Mouse (Mus musculus) induced T-regulatory cell, adult 2 months (primary cell): Measurements from ENCODE around the gene Atp8a1.
"Not testable (repeated sequence)": the region's sequence is repeated elsewhere in the genome, so short reads cannot be mapped to it uniquely, and the experiment has no call there.

Experiments used
- DNase-seq: peaks from one replicate; pipeline ENCODE4 v3.0.0-alpha.2; 2012; ENCODE audit warnings: low read depth

Gene Atp8a1

DNA sequence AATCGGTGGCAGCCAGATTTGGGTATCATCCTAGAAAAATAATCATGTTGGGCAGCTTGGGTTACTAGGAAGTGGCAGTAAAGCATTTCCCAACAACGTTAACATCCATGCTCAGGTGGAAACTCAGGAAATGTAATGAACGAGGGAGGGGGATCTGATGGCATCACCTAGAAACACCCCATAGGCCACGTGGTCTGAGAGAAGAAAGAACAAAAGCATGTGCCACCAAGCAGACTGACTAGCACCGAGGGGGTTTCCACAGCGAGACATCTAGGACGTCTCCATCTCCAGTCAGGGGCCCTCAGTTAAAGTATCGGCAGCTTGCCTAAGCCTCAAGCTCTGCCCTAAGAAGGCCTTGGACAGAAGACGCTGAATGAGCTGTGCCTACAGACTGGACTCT, 21.0 kb downstream of the Atp8a1 start:
- no peak for DNase-seq

GRCm38 (mm10) chr5:67824600-67824999, 22.6 kb downstream of the Atp8a1 start:
- no peak for DNase-seq

DNA sequence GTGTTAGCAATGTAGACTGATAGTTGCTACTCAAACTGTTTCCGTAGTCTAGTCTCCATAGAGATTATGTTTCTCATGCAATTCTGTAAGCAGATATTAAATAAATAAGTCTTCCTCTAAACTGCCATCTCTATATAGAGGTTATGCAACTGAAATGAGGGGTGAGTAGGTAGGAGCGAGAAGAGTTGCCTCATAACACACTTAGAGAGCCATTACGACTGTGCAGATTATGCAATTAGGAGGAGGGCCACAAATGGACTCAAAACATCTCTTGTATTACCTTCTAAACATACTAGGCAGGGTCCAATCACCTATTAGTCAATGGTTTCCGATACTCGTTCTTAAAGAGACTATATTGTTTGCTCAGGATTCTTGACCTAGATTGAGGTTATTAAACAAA, 23.5 kb downstream of the Atp8a1 start:
- DNase-seq: no peak

- DNase-seq: no peak
These were observed 24.6 kb downstream of the Atp8a1 start for GRCm38 (mm10) chr5:67822619-67823018.

GRCm38 (mm10) chr5:67821987-67822401, 25.2 kb downstream of the Atp8a1 start:
- DNase-seq: no peak

DNA sequence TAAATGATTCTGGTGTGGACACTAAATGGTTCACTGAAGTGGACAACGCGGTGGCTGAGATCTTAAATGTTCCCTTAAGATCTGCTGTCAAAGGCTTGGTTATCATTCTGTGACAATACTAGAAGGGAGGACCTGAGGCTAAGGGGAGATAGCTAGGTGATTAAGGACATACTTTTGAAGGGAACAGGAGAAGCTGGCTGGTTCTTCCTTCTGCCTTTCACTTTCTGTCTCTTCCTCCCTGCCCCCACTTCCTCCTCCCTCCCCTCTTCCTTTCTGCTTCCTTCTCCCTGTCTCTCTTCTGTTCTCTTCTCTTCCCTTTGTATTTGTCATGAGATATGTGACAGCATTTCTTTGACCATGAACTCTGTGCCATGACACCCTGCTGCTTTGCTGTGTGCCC, 26.0 kb downstream of the Atp8a1 start:
- DNase-seq: peak; percentile 18

- DNase-seq: no peak
These were observed 27.8 kb downstream of the Atp8a1 start for GRCm38 (mm10) chr5:67819451-67819850.

DNA sequence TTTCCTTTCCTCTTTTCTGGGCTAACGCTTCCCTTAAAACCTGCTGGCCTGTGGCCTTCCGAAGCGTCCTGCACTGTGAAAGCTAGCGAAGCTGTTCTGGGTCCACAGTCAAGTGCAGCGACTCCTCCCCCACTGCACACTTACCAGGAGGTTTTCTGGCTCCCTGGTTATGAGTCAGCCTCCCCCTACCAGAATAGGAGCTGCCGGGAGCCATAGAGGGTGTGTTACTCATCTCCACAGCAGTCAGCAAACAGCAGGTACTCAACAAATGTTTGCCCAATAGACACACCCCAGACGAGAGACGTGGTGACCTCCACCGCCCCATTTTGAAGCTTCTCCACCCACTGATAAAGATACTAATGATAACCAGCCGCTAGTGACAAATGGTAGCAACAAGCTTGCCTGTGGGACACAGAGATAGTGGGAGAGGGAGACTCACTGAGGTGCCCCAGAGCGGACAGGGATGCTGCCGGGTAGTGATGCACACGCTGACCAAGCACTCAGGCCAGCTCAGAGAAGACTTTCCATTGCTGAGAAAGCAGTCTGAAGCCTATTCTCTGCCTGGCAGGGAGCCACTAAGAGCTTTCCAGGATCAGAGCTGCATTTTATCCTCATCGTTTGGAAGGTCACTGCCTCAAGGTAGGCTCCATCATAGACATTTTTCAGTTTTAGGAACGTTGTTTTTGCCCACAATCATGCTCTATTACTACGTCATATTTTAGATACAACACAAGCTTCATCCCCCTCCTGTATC, 31.5 kb downstream of the Atp8a1 start:
- DNase-seq: no peak

DNA sequence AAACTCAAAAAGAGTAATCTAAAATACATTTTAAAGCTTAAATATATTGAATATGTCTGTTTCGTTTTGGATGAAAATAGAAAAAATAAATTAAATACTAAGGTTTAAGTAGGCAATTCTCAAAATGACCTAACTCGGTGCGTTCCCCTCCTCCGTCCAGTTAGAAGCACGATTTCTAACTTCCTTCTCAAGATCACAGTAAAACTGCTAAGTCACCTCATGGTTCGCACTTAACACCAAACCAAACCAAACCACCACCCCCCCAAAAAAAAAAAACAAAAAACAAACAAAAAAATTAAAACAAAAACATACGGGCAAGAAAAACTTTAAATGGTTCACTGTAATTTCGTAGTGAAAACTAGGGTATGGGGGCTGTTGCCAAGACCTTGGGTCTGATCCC, 32.2 kb downstream of the Atp8a1 start:
- not testable (repeated sequence) for DNase-seq

DNA sequence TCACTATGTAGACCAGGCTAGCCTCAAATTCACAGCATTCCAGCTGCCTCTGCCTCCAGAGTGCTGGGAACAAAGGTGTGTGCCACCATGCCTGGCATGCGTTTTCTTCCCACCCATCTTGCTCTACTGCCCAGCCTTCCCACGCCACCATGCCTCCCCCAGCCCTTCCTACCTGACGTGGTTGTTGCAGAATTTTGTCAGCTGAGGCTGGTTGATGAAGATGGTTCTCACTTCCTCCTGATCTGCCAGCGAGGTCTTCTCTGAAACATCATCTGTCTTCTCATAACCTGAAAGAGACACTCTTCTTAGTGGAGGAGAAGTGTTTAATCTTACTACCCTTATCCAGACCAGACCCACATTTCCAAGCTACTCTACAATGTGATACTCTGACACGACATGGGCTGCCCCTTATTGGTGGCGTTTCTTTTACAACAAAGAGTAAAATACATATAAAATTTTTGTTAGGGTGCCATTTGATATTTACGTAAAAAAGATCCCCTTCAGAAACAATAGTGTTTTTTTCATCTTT, 32.7 kb downstream of the Atp8a1 start:
- no peak for DNase-seq

- no peak for DNase-seq
These were observed 33.9 kb downstream of the Atp8a1 start for GRCm38 (mm10) chr5:67813334-67813733.

- DNase-seq: peak; percentile 17
These were observed 44.8 kb downstream of the Atp8a1 start for GRCm38 (mm10) chr5:67802174-67803030.

- DNase-seq: no peak
These were observed 46.4 kb downstream of the Atp8a1 start for GRCm38 (mm10) chr5:67800801-67801200.

GRCm38 (mm10) chr5:67799785-67800184, 47.4 kb downstream of the Atp8a1 start:
- no peak for DNase-seq

GRCm38 (mm10) chr5:67798348-67798747, 48.9 kb downstream of the Atp8a1 start:
- DNase-seq: no peak

DNA sequence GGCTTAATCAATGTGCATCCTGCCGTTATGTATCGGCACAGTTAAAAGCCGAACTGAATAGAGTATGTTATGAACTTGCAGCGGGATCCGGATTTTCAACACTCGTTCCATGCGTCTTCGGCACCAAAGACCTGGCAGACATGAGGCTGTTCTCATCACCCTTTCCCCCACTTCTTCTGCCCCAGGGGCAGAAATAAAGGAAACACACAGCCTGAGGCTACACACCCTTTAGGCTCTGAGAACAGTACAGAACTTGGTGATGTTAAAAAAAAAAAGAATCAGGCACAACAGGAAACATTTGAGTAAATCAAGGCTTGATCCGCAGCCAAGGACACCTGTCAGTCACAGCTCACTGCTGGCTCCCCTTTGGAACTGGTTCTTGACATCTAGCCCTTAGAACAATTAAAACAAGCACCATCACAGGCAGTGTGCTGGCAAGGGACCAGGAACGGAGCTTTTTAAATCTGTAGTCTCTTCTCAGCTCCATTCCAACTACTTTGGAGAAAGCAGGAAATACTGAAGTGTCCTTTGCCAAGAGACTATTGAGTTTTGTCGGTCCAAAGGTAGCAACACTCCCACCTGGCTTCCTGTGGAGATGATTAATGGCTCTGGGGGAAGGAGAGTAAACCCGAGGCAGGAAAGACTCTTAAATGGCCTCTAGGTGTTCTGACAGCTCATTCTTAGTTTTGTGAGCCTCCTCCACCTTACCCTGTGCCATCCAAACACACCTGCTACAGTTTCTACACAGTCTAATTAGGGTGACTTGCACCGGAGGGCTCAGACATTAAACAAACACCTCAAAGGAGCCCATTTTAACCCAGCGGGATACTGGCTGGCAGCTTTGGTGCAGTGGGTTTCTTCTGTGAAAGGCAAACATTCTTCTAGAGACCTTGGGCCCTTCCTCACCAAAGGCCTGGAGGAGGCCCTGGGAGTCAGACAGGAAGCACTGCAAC, 50.0 kb downstream of the Atp8a1 start:
- no peak for DNase-seq

GRCm38 (mm10) chr5:67794129-67794800, 53.0 kb downstream of the Atp8a1 start:
- no peak for DNase-seq

DNA sequence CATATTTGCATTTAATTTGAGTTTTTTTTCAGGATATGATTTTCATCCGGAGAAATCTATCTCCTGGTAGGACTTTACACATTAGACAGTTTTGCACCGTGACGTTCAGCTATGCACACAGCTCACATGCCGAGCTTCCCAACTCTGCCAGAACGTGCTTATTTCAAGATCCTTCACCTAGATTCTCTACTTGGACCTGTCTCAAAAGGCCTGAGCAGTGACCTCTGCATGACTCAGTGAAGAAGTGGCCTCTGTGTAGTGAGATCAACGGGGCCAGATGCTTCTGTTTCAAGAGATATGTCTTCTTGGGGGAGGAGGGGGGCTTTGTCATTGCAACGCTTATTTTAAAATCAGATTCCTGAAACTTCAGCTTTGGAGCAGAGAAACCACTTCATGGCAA, 64.5 kb downstream of the Atp8a1 start:
- no peak for DNase-seq

- peak; percentile 12 for DNase-seq
These were observed 69.2 kb downstream of the Atp8a1 start for GRCm38 (mm10) chr5:67778026-67778425.

DNA sequence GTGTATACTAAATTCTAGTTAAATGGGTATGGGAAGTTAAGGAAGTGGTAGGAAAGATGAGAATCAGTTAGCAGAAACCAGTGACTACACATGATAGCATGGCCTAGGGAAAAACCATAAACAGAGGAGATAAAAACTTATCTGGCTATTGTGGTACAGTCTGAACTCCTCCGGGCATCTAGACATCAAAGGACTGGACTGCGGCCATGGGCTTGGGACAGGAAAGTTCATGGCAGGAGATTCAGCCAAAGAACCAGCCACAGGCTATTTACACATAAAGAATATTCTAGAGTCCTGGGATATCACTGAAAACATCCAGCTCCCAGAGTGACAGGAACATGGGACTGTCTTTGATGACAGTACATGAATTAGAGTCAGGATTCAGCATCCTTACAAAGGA, 73.0 kb downstream of the Atp8a1 start:
- DNase-seq: no peak

GRCm38 (mm10) chr5:67768708-67769107, 78.5 kb downstream of the Atp8a1 start:
- no peak for DNase-seq
